Mouse (Mus musculus): ENCODE measurements around the gene Pafah1b3. TPM values are rescaled to one million over a fixed set of nuclear protein-coding genes. Genes with fewer than 3 reads are reported as not detected.

Pafah1b3 gene
- polyA plus RNA-seq, 1 experiment from 2014 or later: 29.3 TPM

DNA sequence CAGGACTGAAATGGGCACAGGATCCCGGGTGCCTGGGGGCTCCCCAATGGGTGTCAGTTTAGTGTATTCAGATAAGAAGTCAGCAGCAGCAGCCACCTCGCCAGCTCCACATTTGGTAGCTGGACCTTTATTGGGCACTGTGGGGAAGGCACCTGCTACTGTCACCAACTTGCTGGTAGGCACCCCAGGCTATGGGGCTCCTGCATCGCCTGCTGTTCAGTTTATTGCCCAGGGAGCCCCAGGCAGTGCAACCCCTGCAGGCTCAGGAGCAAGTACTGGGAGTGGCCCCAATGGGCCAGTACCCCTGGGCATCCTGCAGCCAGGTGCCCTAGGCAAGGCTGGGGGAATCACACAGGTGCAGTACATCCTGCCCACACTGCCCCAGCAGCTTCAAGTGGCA is 9.1 kb downstream of the Pafah1b3 start:
- no peaks in the 10 kb centered on the region for H3K9me3 ChIP-seq (replicated peaks)
- peaks cover 21% of the 10 kb centered on the region for H3K4me1 ChIP-seq (replicated peaks)
- H3K4me3 ChIP-seq (replicated peaks): no peak overlapping the region
- no peaks in the 10 kb centered on the region for H3K27me3 ChIP-seq
- no peak overlapping the region for H3K27ac ChIP-seq
- WGBS (ENCODE audit: insufficient replicate concordance): 76% methylated on average over 3 of the region's 3 CpGs
- ATAC-seq (ENCODE audit: low read depth) (no peak), DNase-seq (no peak)
- H3K36me3 ChIP-seq: peaks cover 92% of the 10 kb centered on the region
- no peak overlapping the region for H3K4me2 ChIP-seq
- no peak overlapping the region for H3K9ac ChIP-seq

DNA sequence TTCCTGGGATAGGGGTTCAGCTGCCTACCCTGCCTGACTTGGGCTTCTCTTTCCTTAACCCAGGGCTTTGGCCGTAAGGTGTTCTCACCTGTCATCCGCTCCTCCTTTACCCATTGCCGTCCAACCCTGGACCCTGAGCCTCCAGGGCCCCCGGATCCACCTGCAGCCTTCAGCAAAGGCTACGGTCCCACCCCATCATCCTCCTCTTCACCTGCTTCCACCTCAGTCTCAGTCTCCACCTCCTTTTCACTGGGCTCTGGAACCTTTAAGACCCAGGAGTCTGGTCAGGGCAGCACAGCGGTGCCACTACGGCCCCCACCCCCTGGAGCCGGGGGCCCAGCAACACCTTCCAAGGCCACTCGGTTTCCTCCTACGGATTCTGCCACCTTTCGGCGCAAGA is 9.8 kb downstream of the Pafah1b3 start:
- Histone ChIP-seq H3K27me3 (no peaks in the 10 kb centered on the region), H3K9ac (no peak overlapping the region), H3K36me3 (peaks cover 85% of the 10 kb centered on the region), H3K4me2 (no peak overlapping the region), H3K4me1 (replicated peaks) (peaks cover 28% of the 10 kb centered on the region), H3K4me3 (replicated peaks) (no peak overlapping the region), H3K9me3 (replicated peaks) (no peaks in the 10 kb centered on the region), H3K27ac (no peak overlapping the region)
- no peak for DNase-seq
- 89% methylated on average over 12 of the region's 12 CpGs for WGBS (ENCODE audit: insufficient replicate concordance)
- ATAC-seq (ENCODE audit: low read depth): no peak

DNA sequence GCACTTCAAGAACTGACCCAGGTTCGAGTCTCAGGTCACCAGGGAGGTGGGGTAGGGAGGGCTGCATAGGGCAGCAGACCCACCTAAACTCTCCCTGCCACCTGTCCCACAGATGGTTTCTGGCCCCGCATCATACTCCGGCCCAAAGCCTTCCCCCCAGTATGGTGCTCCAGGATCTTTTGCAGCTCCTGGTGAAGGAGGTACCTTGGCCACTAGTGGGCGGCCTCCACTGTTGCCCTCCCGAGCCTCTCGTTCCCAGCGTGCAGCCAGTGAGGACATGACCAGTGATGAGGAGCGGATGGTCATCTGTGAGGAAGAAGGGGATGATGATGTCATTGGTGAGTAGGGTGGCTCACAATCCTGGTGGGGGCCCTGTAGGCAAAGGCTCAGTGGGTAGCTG is 10.8 kb downstream of the Pafah1b3 start:
- H3K27ac ChIP-seq: no peak overlapping the region
- H3K9ac ChIP-seq: no peak overlapping the region
- H3K36me3 ChIP-seq: peaks cover 75% of the 10 kb centered on the region
- DNase-seq (no peak), ATAC-seq (ENCODE audit: low read depth) (no peak)
- WGBS (ENCODE audit: insufficient replicate concordance): 77% methylated on average over 8 of the region's 8 CpGs
- no peaks in the 10 kb centered on the region for H3K27me3 ChIP-seq
- H3K4me1 ChIP-seq (replicated peaks): peaks cover 33% of the 10 kb centered on the region
- no peaks in the 10 kb centered on the region for H3K9me3 ChIP-seq (replicated peaks)
- H3K4me2 ChIP-seq: no peak overlapping the region
- H3K4me3 ChIP-seq (replicated peaks): no peak overlapping the region

DNA sequence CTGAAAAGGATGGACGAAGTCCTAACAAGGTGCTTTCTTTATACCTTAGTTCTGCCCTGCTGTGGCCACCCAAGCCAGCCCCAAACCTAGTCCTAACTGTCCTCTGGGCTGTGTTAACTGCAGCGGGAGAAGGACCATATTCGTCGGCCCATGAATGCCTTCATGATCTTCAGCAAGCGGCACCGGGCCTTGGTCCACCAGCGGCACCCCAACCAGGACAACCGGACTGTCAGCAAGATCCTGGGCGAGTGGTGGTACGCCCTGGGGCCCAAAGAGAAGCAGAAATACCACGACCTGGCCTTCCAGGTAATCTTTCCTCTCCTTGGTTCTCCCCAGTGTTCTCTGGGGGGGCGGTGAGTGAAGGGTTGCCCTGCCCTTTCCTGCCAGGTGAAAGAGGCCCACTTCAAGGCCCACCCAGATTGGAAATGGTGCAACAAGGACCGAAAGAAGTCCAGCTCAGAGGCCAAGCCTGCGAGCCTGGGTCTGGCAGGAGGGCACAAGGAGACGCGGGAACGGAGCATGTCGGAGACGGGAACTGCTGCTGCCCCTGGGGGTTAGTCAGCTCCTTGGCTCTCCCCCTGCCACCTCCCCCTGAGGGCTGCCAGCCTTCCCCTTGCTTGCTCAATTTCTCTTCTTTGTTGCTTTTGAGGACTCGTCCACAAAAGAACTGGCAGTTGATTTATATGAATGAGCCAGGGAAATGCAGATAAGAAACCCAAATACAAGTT is 12.1 kb downstream of the Pafah1b3 start:
- DNase-seq: no peak

DNA sequence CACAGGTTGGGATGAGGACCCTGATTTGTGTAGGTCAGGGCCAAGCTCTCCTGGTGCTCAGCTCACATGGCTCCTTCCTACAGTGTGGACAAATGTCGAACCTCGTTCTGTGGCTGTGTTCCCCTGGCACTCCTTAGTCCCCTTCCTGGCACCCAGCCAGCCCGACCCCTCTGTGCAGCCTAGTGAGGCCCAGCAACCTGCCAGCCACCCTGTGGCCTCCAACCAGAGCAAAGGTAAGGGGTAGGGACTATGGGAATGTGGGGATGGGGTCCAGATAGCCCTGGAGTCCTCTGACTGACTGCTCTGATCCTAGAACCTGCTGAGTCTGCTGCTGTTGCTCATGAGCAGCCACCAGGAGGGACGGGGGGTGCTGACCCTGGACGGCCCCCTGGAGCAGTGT is 13.0 kb downstream of the Pafah1b3 start:
- Histone ChIP-seq H3K27me3 (no peaks in the 10 kb centered on the region), H3K4me1 (replicated peaks) (peaks cover 48% of the 10 kb centered on the region), H3K27ac (0 out of 2 replicates have a peak overlapping the region, but pooled peaks have one; percentile 6), H3K9ac (no peak overlapping the region), H3K4me2 (no peak overlapping the region), H3K9me3 (replicated peaks) (no peaks in the 10 kb centered on the region), H3K36me3 (peaks cover 53% of the 10 kb centered on the region), H3K4me3 (replicated peaks) (no peak overlapping the region)
- WGBS (ENCODE audit: insufficient replicate concordance): 78% methylated on average over 5 of the region's 5 CpGs
- DNase-seq (no peak), ATAC-seq (ENCODE audit: low read depth) (no peak)

More for the DNA sequence above, 12.1 kb downstream of the Pafah1b3 start:
- Histone ChIP-seq H3K36me3 (peaks cover 62% of the 10 kb centered on the region), H3K9ac (no peak overlapping the region), H3K9me3 (replicated peaks) (no peaks in the 10 kb centered on the region), H3K4me3 (replicated peaks) (no peak overlapping the region), H3K27ac (no peak overlapping the region), H3K4me2 (no peak overlapping the region), H3K27me3 (no peaks in the 10 kb centered on the region), H3K4me1 (replicated peaks) (peaks cover 42% of the 10 kb centered on the region)
- ATAC-seq (ENCODE audit: low read depth): no peak
- 90% methylated on average over 20 of the region's 20 CpGs for WGBS (ENCODE audit: insufficient replicate concordance)

DNA sequence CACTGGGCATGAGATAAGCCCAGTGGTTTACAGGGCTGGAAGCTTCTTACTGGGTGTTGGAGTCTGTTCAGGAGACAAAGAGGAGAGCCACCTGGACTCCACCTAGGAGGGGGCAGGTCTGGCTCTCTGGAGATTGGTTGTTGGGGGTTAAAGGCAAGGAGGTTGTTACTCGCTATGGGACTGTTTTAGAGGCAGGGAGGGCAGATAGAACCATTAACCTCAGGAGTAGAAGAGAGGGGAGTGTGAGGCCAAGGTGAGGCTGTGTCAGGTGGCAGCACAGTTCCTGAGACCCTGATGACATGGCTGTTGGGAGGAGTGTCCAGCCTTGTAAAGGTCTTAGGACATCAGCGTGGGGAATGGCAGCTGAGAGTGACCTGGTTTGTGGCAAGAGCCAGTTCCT is 13.6 kb downstream of the Pafah1b3 start:
- Histone ChIP-seq H3K27ac (peak overlapping the region; percentile 94), H3K9ac (peak overlapping the region; percentile 89), H3K4me1 (replicated peaks) (peaks cover 54% of the 10 kb centered on the region), H3K36me3 (peaks cover 47% of the 10 kb centered on the region), H3K4me2 (peak overlapping the region; percentile 99), H3K4me3 (replicated peaks) (peak overlapping the region; percentile 87), H3K9me3 (replicated peaks) (no peaks in the 10 kb centered on the region), H3K27me3 (no peaks in the 10 kb centered on the region)
- DNase-seq (no peak), ATAC-seq (ENCODE audit: low read depth) (no peak)
- 60% methylated on average over 2 of the region's 2 CpGs for WGBS (ENCODE audit: insufficient replicate concordance)

DNA sequence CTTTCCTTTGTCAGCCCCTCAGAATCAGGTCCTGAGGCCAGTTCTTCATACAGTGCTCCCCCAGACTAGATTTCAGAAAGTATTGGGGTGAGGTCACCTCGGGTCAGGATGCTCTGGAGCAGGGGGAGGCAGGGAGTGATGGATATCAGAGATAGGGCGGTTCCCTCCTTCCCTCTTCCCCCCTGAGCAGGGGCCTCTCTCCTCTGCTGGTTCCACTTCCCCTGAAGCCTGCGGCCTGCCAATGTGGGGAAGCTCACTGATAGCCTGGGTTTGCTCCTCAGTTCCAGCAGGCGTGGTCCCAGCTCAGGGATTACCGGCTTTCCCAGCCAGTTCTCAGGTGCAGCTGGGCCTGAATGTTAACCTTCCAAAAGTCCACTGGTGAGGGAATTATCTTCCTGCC is 14.1 kb downstream of the Pafah1b3 start:
- Histone ChIP-seq H3K4me1 (replicated peaks) (peaks cover 57% of the 10 kb centered on the region), H3K9me3 (replicated peaks) (no peaks in the 10 kb centered on the region), H3K27me3 (no peaks in the 10 kb centered on the region), H3K36me3 (peaks cover 42% of the 10 kb centered on the region), H3K9ac (peak overlapping the region; percentile 89), H3K4me2 (peak overlapping the region; percentile 99), H3K4me3 (replicated peaks) (peak overlapping the region; percentile 87), H3K27ac (peak overlapping the region; percentile 94)
- ATAC-seq (ENCODE audit: low read depth): no peak
- WGBS (ENCODE audit: insufficient replicate concordance): 5% methylated on average over 5 of the region's 5 CpGs
- DNase-seq: no peak

DNA sequence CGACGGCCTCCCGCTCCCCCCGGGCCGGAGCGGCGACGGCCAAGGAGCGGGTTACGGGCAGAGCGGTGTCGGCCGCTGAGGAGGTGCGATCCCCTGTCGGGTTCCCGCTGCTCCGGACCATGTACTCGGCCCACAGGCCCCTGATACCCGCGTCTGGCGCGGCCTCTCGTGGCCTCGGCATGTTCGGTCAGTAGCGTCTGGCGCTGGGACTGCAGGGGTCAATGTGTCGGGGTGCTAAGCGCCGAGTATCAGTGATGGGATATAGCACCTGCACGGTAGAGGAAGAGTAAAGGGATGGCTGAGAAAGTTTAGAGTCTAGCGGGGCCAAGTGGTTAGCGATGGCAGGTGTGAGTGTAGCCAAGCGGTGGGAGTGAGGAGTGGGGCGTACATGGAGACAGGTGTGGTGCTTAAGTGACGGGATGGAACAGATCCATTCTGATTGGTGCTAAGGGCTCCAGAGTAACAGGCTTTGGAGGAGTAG is 15.0 kb downstream of the Pafah1b3 start:
- Histone ChIP-seq H3K4me1 (replicated peaks) (peaks cover 64% of the 10 kb centered on the region), H3K9me3 (replicated peaks) (no peaks in the 10 kb centered on the region), H3K27ac (peak overlapping the region; percentile 94), H3K4me3 (replicated peaks) (peak overlapping the region; percentile 87), H3K9ac (peak overlapping the region; percentile 89), H3K4me2 (peak overlapping the region; percentile 99), H3K27me3 (no peaks in the 10 kb centered on the region), H3K36me3 (peaks cover 33% of the 10 kb centered on the region)
- DNase-seq: peak; percentile 55
- no peak for ATAC-seq (ENCODE audit: low read depth)
- WGBS (ENCODE audit: insufficient replicate concordance): 1% methylated on average over 33 of the region's 36 CpGs

DNA sequence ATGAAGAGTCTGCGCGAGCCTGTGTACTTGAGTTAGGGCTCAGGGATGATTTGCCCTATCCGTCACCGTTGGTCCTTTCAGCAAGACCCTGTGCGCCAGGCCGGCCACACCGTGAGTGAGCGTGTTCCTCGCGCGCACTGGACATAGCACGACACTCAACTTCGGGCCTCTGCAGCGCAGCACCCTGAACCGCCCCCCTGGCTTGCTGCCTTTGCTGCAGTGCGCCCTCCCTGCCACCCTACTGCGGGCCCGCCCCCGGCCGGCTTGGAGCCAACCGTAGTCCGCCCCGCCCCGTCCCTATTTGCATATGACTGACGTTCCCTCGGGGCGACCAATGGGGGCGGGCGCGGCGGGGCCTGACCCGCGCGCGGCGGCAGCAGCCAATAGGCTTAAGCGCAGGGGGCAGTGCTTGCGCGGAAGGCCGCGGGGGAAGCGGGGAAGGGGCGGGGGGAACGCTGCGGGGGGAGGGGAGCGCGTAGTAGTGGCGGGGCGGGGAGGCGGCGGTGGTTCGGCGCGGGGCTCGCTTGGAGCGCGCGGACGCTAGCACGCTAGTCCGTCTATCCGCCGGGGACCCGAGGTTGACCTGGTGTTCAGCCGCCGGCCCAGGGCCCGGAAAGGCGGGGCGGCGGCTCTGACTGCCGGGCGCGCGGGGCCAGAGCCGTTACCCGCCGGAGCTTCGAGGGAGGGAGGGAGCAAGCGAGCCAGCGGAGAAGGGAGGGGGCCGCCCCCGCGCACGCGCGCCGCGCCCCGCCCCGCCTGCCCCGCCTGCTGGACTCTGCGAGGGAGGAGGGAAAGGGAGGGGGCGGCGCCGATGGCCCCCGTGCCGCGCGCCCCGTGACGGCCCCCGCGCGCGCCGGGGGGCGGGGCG is 15.8 kb downstream of the Pafah1b3 start:
- H3K4me1 ChIP-seq (replicated peaks): peaks cover 72% of the 10 kb centered on the region
- peak; percentile 84 for ATAC-seq (ENCODE audit: low read depth)
- under 1% methylated on average over 86 of the region's 108 CpGs for WGBS (ENCODE audit: insufficient replicate concordance)
- peak overlapping the region; percentile 89 for H3K9ac ChIP-seq
- DNase-seq: peak; percentile 97
- H3K27ac ChIP-seq: peak overlapping the region; percentile 96
- no peaks in the 10 kb centered on the region for H3K27me3 ChIP-seq
- H3K9me3 ChIP-seq (replicated peaks): no peaks in the 10 kb centered on the region
- peak overlapping the region; percentile 99 for H3K4me2 ChIP-seq
- peaks cover 25% of the 10 kb centered on the region for H3K36me3 ChIP-seq
- peak overlapping the region; percentile 87 for H3K4me3 ChIP-seq (replicated peaks)

DNA sequence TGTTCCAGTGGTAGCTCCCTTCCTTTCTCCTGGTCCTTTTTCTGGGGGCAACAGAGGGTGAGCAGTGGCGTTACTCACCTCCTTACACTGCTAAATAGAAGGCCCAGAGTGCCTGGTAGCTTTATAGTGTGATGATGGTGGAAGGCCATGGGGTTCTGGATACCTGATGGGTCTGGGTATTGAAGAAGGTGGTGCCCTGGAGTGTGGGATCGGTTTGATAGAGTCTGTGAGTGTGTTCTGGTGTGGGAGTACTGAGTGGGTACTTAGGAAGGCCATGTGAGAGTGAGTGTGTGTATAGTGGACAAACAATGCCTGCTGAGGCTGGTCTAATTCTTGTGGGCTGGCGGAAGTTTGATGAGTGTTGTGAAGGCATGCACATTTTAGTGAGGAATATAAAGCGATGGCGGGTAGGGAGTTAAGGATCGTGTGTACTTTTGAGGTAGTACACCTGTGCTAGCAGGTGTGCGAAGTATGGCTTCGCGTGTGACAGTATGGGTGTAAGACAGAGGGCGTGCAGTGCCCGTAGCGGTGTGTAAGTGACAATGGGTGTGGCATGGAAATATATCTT is 16.5 kb downstream of the Pafah1b3 start:
- Histone ChIP-seq H3K4me3 (replicated peaks) (peak overlapping the region; percentile 87), H3K27me3 (no peaks in the 10 kb centered on the region), H3K4me1 (replicated peaks) (peaks cover 80% of the 10 kb centered on the region), H3K9me3 (replicated peaks) (no peaks in the 10 kb centered on the region), H3K9ac (peak overlapping the region; percentile 83), H3K27ac (peak overlapping the region; percentile 96), H3K4me2 (peak overlapping the region; percentile 99), H3K36me3 (peaks cover 18% of the 10 kb centered on the region)
- DNase-seq (no peak), ATAC-seq (ENCODE audit: low read depth) (peak; percentile 52)
- 22% methylated on average over 12 of the region's 12 CpGs for WGBS (ENCODE audit: insufficient replicate concordance)
